Mouse (Mus musculus): ENCODE measurements around the gene Arhgef12.

DNA sequence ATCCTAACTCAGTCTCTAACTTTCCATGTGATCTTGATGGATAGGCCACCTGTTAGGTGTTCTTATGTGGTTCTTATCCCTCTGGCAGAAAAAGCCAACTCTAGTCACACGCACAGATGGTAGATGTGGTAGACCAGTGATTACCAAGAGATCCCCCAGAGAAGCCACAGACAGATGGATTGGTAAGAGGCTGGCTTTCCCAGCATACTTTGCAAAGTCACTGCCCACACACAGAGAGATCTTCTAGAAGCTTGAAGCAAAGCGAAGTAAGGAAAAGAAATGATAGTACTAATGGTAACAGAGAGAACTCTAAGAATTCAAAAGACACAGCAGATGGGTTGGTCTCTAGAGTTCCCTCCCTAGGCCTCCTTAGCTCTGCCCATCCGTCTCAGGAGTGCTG is 42.5 kb upstream of the Arhgef12 start:
- TF ChIP-seq USF1 (IDR thresholded peaks at IDR 0.05; ENCODE audit: low read depth, low read length) (no peak), POLR2A (IDR thresholded peaks at IDR 0.05; ENCODE audit: control insufficient read depth in 1 of 2, insufficient read depth in 1 of 2, low read depth in 1 of 2, low read length in 2 of 2, poor library complexity in 1 of 2) (no peak), CTCF (IDR thresholded peaks at IDR 0.05 in 2 of 3, conservative IDR thresholded peaks at IDR 0.05 in 1 of 3; ENCODE audit: control insufficient read depth in 1 of 3, insufficient read depth in 1 of 3, low read depth in 2 of 3, low read length in 3 of 3, poor library complexity in 1 of 3, severe bottlenecking in 1 of 3) (no peak), ZKSCAN1 (IDR thresholded peaks at IDR 0.05; ENCODE audit: low read depth, low read length) (no peak), MAFK (IDR thresholded peaks at IDR 0.05; ENCODE audit: borderline replicate concordance, low read depth, low read length) (no peak), GATA1 (IDR thresholded peaks at IDR 0.05; ENCODE audit: low read depth, low read length) (no peak), RAD21 (IDR thresholded peaks at IDR 0.05; ENCODE audit: low read depth, low read length) (no peak), MEF2A (IDR thresholded peaks at IDR 0.05; ENCODE audit: extremely low read depth, insufficient replicate concordance, low read depth, low read length, poor library complexity, severe bottlenecking) (no peak), MAX (IDR thresholded peaks at IDR 0.05; ENCODE audit: low read length) (no peak), TCF12 (IDR thresholded peaks at IDR 0.05; ENCODE audit: low read depth, low read length) (no peak), TBP (IDR thresholded peaks at IDR 0.05; ENCODE audit: low read depth, low read length) (no peak), ZNF384 (IDR thresholded peaks at IDR 0.05; ENCODE audit: low read depth, low read length) (no peak)

Data from MEL (cell line).